Comparison of ENCODE assay signal across 9 mouse cellular contexts in genomic region chr6:72454833-72455373, GRCm38 (mm10). TPM values are rescaled to one million over a fixed set of nuclear protein-coding genes. Genes with fewer than 3 reads are reported as not detected.
DNase-seq lines count a peak whose midpoint lies in the region; ATAC-seq and TF ChIP-seq lines count a peak whose summit lies in the region.
"Had no signal": no experiment of that assay in that cellular context is flagged by ENCODE, and none has a peak within 500 bp of the region (broad histone marks: within the 10 kb centered on the region; RNA-seq: fewer than 3 reads in every experiment).

No protein-coding gene starts in this region.

- WGBS in hindbrain, embryonic 13.5 days, result 45% methylated on average over 7 of the region's 7 CpGs
- WGBS in hindbrain, embryonic 11.5 days, result 74% methylated on average over 7 of the region's 7 CpGs
- 45% methylated on average over 7 of the region's 7 CpGs for WGBS in embryonic facial prominence, embryonic 13.5 days
- WGBS in limb, embryonic 13.5 days, result 60% methylated on average over 7 of the region's 7 CpGs
- WGBS in thymus, adult 2 months, result 92% methylated on average over 7 of the region's 7 CpGs
- 69% methylated on average over 7 of the region's 7 CpGs for WGBS in forebrain, embryonic 10.5 days

- H3K4me2 ChIP-seq in hindbrain, embryonic 13.5 days, result no peak overlapping the region
- H3K4me2 ChIP-seq in hindbrain, embryonic 11.5 days (replicated peaks; ENCODE audit: low read depth, low read length), result no peak overlapping the region
- H3K4me2 ChIP-seq in embryonic facial prominence, embryonic 13.5 days, result no peak overlapping the region
- no peak overlapping the region for H3K4me2 ChIP-seq in limb, embryonic 13.5 days (replicated peaks)

- H3K9ac ChIP-seq in hindbrain, embryonic 13.5 days, result no peak overlapping the region; the same call in 1 of the 2 replicates
- no peak overlapping the region for H3K9ac ChIP-seq in hindbrain, embryonic 11.5 days (ENCODE audit: low read depth, low read length)
- H3K9ac ChIP-seq in embryonic facial prominence, embryonic 13.5 days, result no peak overlapping the region
- H3K9ac ChIP-seq in limb, embryonic 13.5 days, result no peak overlapping the region

- H3K27ac ChIP-seq in hindbrain, embryonic 13.5 days, result peak overlapping the region; percentile 72
- H3K27ac ChIP-seq in hindbrain, embryonic 11.5 days (ENCODE audit: low read depth, low read length), result no peak overlapping the region
- H3K27ac ChIP-seq in embryonic facial prominence, embryonic 13.5 days, result peak overlapping the region; percentile 19
- peak overlapping the region; percentile 33; the same call in 1 of the 2 replicates for H3K27ac ChIP-seq in limb, embryonic 13.5 days
- no peak overlapping the region for H3K27ac ChIP-seq in thymus, adult 2 months (ENCODE audit: control insufficient read depth, insufficient read depth, low read length)
- no peak overlapping the region for H3K27ac ChIP-seq in forebrain, embryonic 10.5 days

- peaks cover 18% of the 10 kb centered on the region for H3K4me1 ChIP-seq in hindbrain, embryonic 13.5 days (replicated peaks)
- no peaks in the 10 kb centered on the region for H3K4me1 ChIP-seq in hindbrain, embryonic 11.5 days (replicated peaks; ENCODE audit: control insufficient read depth, insufficient read depth, low read length)
- peaks cover 26% of the 10 kb centered on the region for H3K4me1 ChIP-seq in embryonic facial prominence, embryonic 13.5 days
- peaks cover 24% of the 10 kb centered on the region for H3K4me1 ChIP-seq in limb, embryonic 13.5 days
- H3K4me1 ChIP-seq in thymus, adult 2 months (replicated peaks; ENCODE audit: control insufficient read depth, insufficient read depth, low read length), result no peaks in the 10 kb centered on the region
- peaks cover 13% of the 10 kb centered on the region for H3K4me1 ChIP-seq in forebrain, embryonic 10.5 days

- ATAC-seq in hindbrain, embryonic 13.5 days (ENCODE audit: low FRiP score), result peak; percentile 85
- ATAC-seq in hindbrain, embryonic 11.5 days (ENCODE audit: low FRiP score), result no peak
- ATAC-seq in embryonic facial prominence, embryonic 13.5 days (ENCODE audit: insufficient number of reproducible peaks, insufficient read depth, low FRiP score, low TSS enrichment, low read depth), result no peak
- ATAC-seq in limb, embryonic 13.5 days (ENCODE audit: low FRiP score, low read depth), result peak; percentile 51

- H3K9me3 ChIP-seq in hindbrain, embryonic 13.5 days, result no peaks in the 10 kb centered on the region
- H3K9me3 ChIP-seq in hindbrain, embryonic 11.5 days (ENCODE audit: control insufficient read depth, low read length), result no peaks in the 10 kb centered on the region
- H3K9me3 ChIP-seq in embryonic facial prominence, embryonic 13.5 days, result no peaks in the 10 kb centered on the region
- H3K9me3 ChIP-seq in limb, embryonic 13.5 days, result no peaks in the 10 kb centered on the region
- H3K9me3 ChIP-seq in forebrain, embryonic 10.5 days, result no peaks in the 10 kb centered on the region

- no peak for DNase-seq in hindbrain, embryonic 11.5 days (ENCODE audit: low spot score)
- DNase-seq in 3T3-L1 (ENCODE audit: low read depth, low spot score), result peak; percentile 45
- no peak for DNase-seq in thymus, adult 2 months
- DNase-seq in spleen, postnatal 10 days (ENCODE audit: low spot score in 2 of 2), result no peak
- DNase-seq in forebrain, embryonic 10.5 days (ENCODE audit: extremely low spot score, low spot score), result no peak

- TF ChIP-seq POLR2A in thymus, adult 2 months (IDR thresholded peaks at IDR 0.05; ENCODE audit: control insufficient read depth, extremely low read depth, insufficient read depth, low read length, poor library complexity), result no peak

- no peak overlapping the region for H3K4me3 ChIP-seq in hindbrain, embryonic 13.5 days
- H3K4me3 ChIP-seq in hindbrain, embryonic 11.5 days (ENCODE audit: low read depth, low read length), result no peak overlapping the region
- H3K4me3 ChIP-seq in embryonic facial prominence, embryonic 13.5 days, result no peak overlapping the region
- no peak overlapping the region for H3K4me3 ChIP-seq in limb, embryonic 13.5 days
- no peak overlapping the region for H3K4me3 ChIP-seq in thymus, adult 2 months (ENCODE audit: control insufficient read depth, insufficient read depth, low read length)
- no peak overlapping the region for H3K4me3 ChIP-seq in forebrain, embryonic 10.5 days
- H3K4me3 ChIP-seq: erythroblast, embryonic 14.5 days had no signal

- no peak for TF ChIP-seq CTCF in thymus, adult 2 months (IDR thresholded peaks at IDR 0.05; ENCODE audit: borderline replicate concordance, control insufficient read depth, extremely low read depth, insufficient read depth, low read length, poor library complexity)

- no peaks in the 10 kb centered on the region for H3K27me3 ChIP-seq in hindbrain, embryonic 13.5 days
- no peaks in the 10 kb centered on the region for H3K27me3 ChIP-seq in hindbrain, embryonic 11.5 days (ENCODE audit: control insufficient read depth, insufficient read depth, low read length)
- H3K27me3 ChIP-seq in embryonic facial prominence, embryonic 13.5 days, result no peaks in the 10 kb centered on the region
- no peaks in the 10 kb centered on the region for H3K27me3 ChIP-seq in limb, embryonic 13.5 days
- H3K27me3 ChIP-seq in thymus, adult 2 months (ENCODE audit: control insufficient read depth, insufficient read depth, low read length), result no peaks in the 10 kb centered on the region
- H3K27me3 ChIP-seq in forebrain, embryonic 10.5 days (ENCODE audit: poor library complexity, severe bottlenecking), result no peaks in the 10 kb centered on the region

- H3K36me3 ChIP-seq in hindbrain, embryonic 13.5 days, result no peaks in the 10 kb centered on the region
- H3K36me3 ChIP-seq in hindbrain, embryonic 11.5 days (ENCODE audit: control insufficient read depth, insufficient read depth, low read length), result no peaks in the 10 kb centered on the region
- no peaks in the 10 kb centered on the region for H3K36me3 ChIP-seq in embryonic facial prominence, embryonic 13.5 days
- no peaks in the 10 kb centered on the region for H3K36me3 ChIP-seq in limb, embryonic 13.5 days
- no peaks in the 10 kb centered on the region for H3K36me3 ChIP-seq in thymus, adult 2 months (ENCODE audit: control insufficient read depth, insufficient read depth, low read length)
- no peaks in the 10 kb centered on the region for H3K36me3 ChIP-seq in forebrain, embryonic 10.5 days (replicated peaks)

RNA-seq across cellular contexts. Expression of gene Mat2a, which starts 15.5 kb away (rescaled TPM):
- 388 and 410 TPM in 2 replicates for polyA plus RNA-seq in hindbrain, embryonic 13.5 days (2015; fragmentation: Nextera tagmentation; extraction: Ambion mirVana)
- polyA plus RNA-seq in hindbrain, embryonic 11.5 days (2014; fragmentation: Nextera tagmentation; extraction: Ambion mirVana), result 409 and 478 TPM in 2 replicates
- polyA plus RNA-seq in embryonic facial prominence, embryonic 13.5 days (2015; fragmentation: Nextera tagmentation; extraction: Ambion mirVana), result 361 and 377 TPM in 2 replicates
- polyA plus RNA-seq in limb, embryonic 13.5 days (2015; fragmentation: Nextera tagmentation; extraction: Ambion mirVana), result 426 and 435 TPM in 2 replicates
- 140 and 162 TPM in 2 replicates for polyA plus RNA-seq in thymus, adult 2 months (2012; rRNA removed)
- polyA plus RNA-seq in forebrain, embryonic 10.5 days (2016; fragmentation: Nextera tagmentation; extraction: Ambion mirVana), result 490 and 511 TPM in 2 replicates

RNA-seq across cellular contexts. Expression of gene Ggcx, which starts 40.8 kb away (rescaled TPM):
- 15.3 and 19.4 TPM in 2 replicates for polyA plus RNA-seq in hindbrain, embryonic 13.5 days (2015; fragmentation: Nextera tagmentation; extraction: Ambion mirVana)
- 12.9 and 13.1 TPM in 2 replicates for polyA plus RNA-seq in hindbrain, embryonic 11.5 days (2014; fragmentation: Nextera tagmentation; extraction: Ambion mirVana)
- polyA plus RNA-seq in embryonic facial prominence, embryonic 13.5 days (2015; fragmentation: Nextera tagmentation; extraction: Ambion mirVana), result 39.1 and 41.5 TPM in 2 replicates
- polyA plus RNA-seq in limb, embryonic 13.5 days (2015; fragmentation: Nextera tagmentation; extraction: Ambion mirVana), result 43.5 and 47.8 TPM in 2 replicates
- 14.0 and 15.3 TPM in 2 replicates for polyA plus RNA-seq in thymus, adult 2 months (2012; rRNA removed)
- 16.8 and 19.0 TPM in 2 replicates for polyA plus RNA-seq in forebrain, embryonic 10.5 days (2016; fragmentation: Nextera tagmentation; extraction: Ambion mirVana)

Comparison
In these comparisons a context has a peak if more than half of its experiments do, and no peak if none do; other contexts are left out.
1. ATAC-seq: peak in hindbrain, embryonic 13.5 days (single experiment) and limb, embryonic 13.5 days (single experiment); none in hindbrain, embryonic 11.5 days (single experiment) and embryonic facial prominence, embryonic 13.5 days (single experiment).
2. H3K27ac ChIP-seq: peak in hindbrain, embryonic 13.5 days (single experiment), embryonic facial prominence, embryonic 13.5 days (single experiment) and limb, embryonic 13.5 days (single experiment); none in hindbrain, embryonic 11.5 days (single experiment), thymus, adult 2 months (single experiment) and forebrain, embryonic 10.5 days (single experiment).